Mouse (Mus musculus): ENCODE results near the gene Serpind1.

- TF ChIP-seq CTCF (IDR thresholded peaks at IDR 0.05) (no peak), EP300 (IDR thresholded peaks at IDR 0.05) (no peak)
Observed at GRCm38 (mm10) chr16:17331116-17331515, at the start of gene Serpind1.

Data from lung, postnatal 0 days (tissue).